Mouse (Mus musculus) stomach, postnatal 0 days (tissue): ENCODE data around the gene Chfr. TPM values are rescaled to one million over a fixed set of nuclear protein-coding genes. Genes with fewer than 3 reads are reported as not detected.

Source experiments
- ATAC-seq: fragments of 200-750 bp; cut with Nextera tagmentation; 2 replicates; pipeline ENCODE4 v1.8.0; 2017; ENCODE audit not compliant: low FRiP score, low TSS enrichment
- DNase-seq: peaks from one replicate; pipeline ENCODE4 v3.0.0-alpha.2; 2016; ENCODE audit warnings: low spot score
- H3K27ac ChIP-seq: fragments of 300-500 bp; sonication (generic); replicated peaks from 2 replicates; pipeline ENCODE4 v1.5.1; 2014; ENCODE audit warnings: mild to moderate bottlenecking, control low read depth
- H3K27me3 ChIP-seq: fragments of 300-500 bp; sonication (generic); 2 replicates; pipeline ENCODE4 v1.6.1; 2014; ENCODE audit warnings: low read length; ENCODE audit not compliant: control insufficient read depth, insufficient read depth
- H3K36me3 ChIP-seq: fragments of 300-500 bp; sonication (generic); 2 replicates; pipeline ENCODE4 v1.6.1; 2014; ENCODE audit warnings: low read length, mixed read lengths; ENCODE audit not compliant: control insufficient read depth, insufficient read depth
- H3K4me1 ChIP-seq: fragments of 300-500 bp; sonication (generic); replicated peaks from 2 replicates; pipeline ENCODE4 v1.6.1; 2014; ENCODE audit warnings: antibody characterized with exemption; ENCODE audit not compliant: control insufficient read depth, insufficient read depth
- H3K4me2 ChIP-seq: fragments of 300-500 bp; sonication (generic); replicated peaks from 2 replicates; pipeline ENCODE4 v1.6.1; 2014; ENCODE audit warnings: low read depth, mild to moderate bottlenecking, control low read depth, moderate library complexity
- H3K4me3 ChIP-seq: fragments of 300-500 bp; sonication (generic); 2 replicates; pipeline ENCODE4 v1.5.1; 2014; ENCODE audit warnings: low read depth, low read length, control low read depth
- H3K9ac ChIP-seq: fragments of 300-500 bp; sonication (generic); 2 replicates; pipeline ENCODE4 v1.6.1; 2014; ENCODE audit warnings: mild to moderate bottlenecking, low read length, control low read depth, mixed read lengths
- H3K9me3 ChIP-seq: fragments of 300-500 bp; sonication (generic); 2 replicates; pipeline ENCODE4 v1.6.1; 2016; ENCODE audit warnings: low read length; ENCODE audit not compliant: control insufficient read depth
- CTCF ChIP-seq: IDR thresholded peaks from 2 replicates; pipeline ENCODE4 v1.5.1; 2016; ENCODE audit warnings: antibody characterized with exemption, low read depth, mild to moderate bottlenecking, moderate library complexity
- EP300 ChIP-seq: optimal IDR thresholded peaks from 2 replicates; pipeline ENCODE3; 2016; ENCODE audit warnings: antibody characterized with exemption
- WGBS: fragments of 180-500 bp; shearing (Covaris S2); extraction: QIAGEN DNeasy Blood & Tissue Kit; methylation state at CpG from one replicate; pipeline ENCODE4 v1.1.7; 2014; 5-methylcytosine and 5-hydroxymethylcytosine counted together
- polyA plus RNA-seq: library from polyadenylated mRNA; unstranded; fragments of >200 nt; fragmentation: Nextera tagmentation; extraction: Ambion mirVana; gene quantifications from 2 replicates; pipeline ENCODE4 v1.2.1, GENCODE M21; 2015

Gene Chfr
- polyA plus RNA-seq, 1 experiment from 2014 or later = 25.2 TPM

DNA sequence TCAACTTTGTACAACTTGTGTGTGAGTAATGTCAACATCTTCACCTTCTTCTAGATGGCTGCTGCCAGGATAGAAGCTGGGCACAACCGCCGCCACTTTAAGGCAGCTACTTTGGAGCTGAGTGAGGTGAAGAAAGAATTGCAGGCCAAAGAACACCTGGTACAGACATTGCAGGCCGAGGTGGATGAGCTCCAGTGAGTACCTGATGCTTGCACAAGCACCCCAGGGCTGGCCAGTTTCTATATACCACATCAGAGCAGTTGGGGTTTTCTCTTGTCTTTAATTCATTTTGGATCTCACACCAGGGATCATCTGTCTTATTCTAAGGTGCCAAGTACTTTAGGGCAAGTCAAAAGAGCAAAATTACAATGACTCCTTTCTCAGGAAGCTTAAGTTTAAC lies 81.1 kb downstream of the Chfr start:
- peaks cover 30% of the 10 kb centered on the region for H3K36me3 ChIP-seq
- H3K4me1 ChIP-seq = no peaks in the 10 kb centered on the region
- no peaks in the 10 kb centered on the region for H3K9me3 ChIP-seq
- TF ChIP-seq EP300 (no peak), CTCF (no peak)
- ATAC-seq = no peak
- no peak overlapping the region for H3K4me2 ChIP-seq
- 94% methylated on average over 3 of the region's 3 CpGs for WGBS
- no peak for DNase-seq
- H3K4me3 ChIP-seq = no peak overlapping the region
- H3K27me3 ChIP-seq = no peaks in the 10 kb centered on the region
- H3K9ac ChIP-seq = no peak overlapping the region
- H3K27ac ChIP-seq = no peak overlapping the region

DNA sequence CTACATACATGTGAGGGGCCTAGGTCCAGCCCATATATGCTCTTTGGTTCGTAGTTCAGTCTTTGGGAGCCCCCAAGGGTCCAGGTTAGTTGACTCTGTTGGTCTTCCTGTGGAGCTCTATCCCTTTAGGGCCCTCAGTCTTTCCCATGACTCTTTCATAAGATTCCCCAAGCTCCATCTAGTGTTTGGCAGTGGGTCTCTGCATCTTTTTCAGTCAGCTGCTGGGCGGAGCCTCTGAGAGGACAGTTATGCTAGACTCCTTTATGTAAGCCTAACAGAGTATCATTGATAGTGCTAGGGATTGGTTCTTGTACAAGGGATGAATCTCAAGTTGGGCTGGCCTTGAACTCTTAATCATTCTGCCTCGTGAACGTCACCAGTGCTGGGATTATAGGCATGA lies 84.7 kb downstream of the Chfr start:
- DNase-seq = no peak
- Histone ChIP-seq H3K4me2 (no peak overlapping the region), H3K36me3 (peaks cover 26% of the 10 kb centered on the region), H3K27me3 (no peaks in the 10 kb centered on the region), H3K4me1 (no peaks in the 10 kb centered on the region), H3K9me3 (no peaks in the 10 kb centered on the region), H3K9ac (no peak overlapping the region), H3K27ac (no peak overlapping the region), H3K4me3 (no peak overlapping the region)
- 91% methylated on average over 4 of the region's 4 CpGs for WGBS
- no peak for ATAC-seq
- TF ChIP-seq CTCF = no peak
- TF ChIP-seq EP300 = no peak

Other genes starting within 250 kb of the Chfr start
- 0.76 and 0.93 TPM in 2 replicates for gene Gm15446, start 212.4 kb upstream of the Chfr start, polyA plus RNA-seq
- gene Zfp932, start 139.3 kb upstream of the Chfr start, polyA plus RNA-seq = 20.1 and 20.3 TPM in 2 replicates
- gene Gm17655, start 63.3 kb upstream of the Chfr start, polyA plus RNA-seq = 1.6 and 1.7 TPM in 2 replicates
- 0.41 and 0.45 TPM in 2 replicates for gene Gm35315, start 41.4 kb upstream of the Chfr start, polyA plus RNA-seq
- gene Plcxd1, start 35.9 kb upstream of the Chfr start, polyA plus RNA-seq = 12.5 and 12.8 TPM in 2 replicates
- 17.0 and 20.2 TPM in 2 replicates for gene Gtpbp6, start 27.6 kb upstream of the Chfr start, polyA plus RNA-seq
- 1.6 and 2.0 TPM in 2 replicates for gene Zfp605, start 25.8 kb upstream of the Chfr start, polyA plus RNA-seq
- 6.4 and 8.3 TPM in 2 replicates for gene Golga3, start 40.9 kb downstream of the Chfr start, polyA plus RNA-seq
- 11.2 and 11.7 TPM in 2 replicates for gene Ankle2, start 95.2 kb downstream of the Chfr start, polyA plus RNA-seq
- 31.4 and 31.8 TPM in 2 replicates for gene Pgam5, start 134.1 kb downstream of the Chfr start, polyA plus RNA-seq
- gene Pxmp2, start 150.3 kb downstream of the Chfr start, polyA plus RNA-seq = 3.8 and 6.1 TPM in 2 replicates
- gene Pole, start 150.5 kb downstream of the Chfr start, polyA plus RNA-seq = 4.1 and 4.7 TPM in 2 replicates
- 0.36 and 0.42 TPM in 2 replicates for gene P2rx2, start 207.4 kb downstream of the Chfr start, polyA plus RNA-seq
- not detected in 2 replicates for gene Lrcol1, start 208.9 kb downstream of the Chfr start, polyA plus RNA-seq